Mouse (Mus musculus): ENCODE results near the gene Ankrd11. TPM values are rescaled to one million over a fixed set of nuclear protein-coding genes. Genes with fewer than 3 reads are reported as not detected.

Gene Ankrd11
- polyA plus RNA-seq, 1 experiment from 2014 or later: 63.3 TPM

- no peak overlapping the region for H3K4me3 ChIP-seq (ENCODE audit: control insufficient read depth in 1 of 2, insufficient read depth in 1 of 2, low read depth in 1 of 2, low read length in 2 of 2)
- H3K27ac ChIP-seq (replicated peaks in 1 of 2; ENCODE audit: control insufficient read depth in 1 of 2, insufficient read depth in 1 of 2, low read depth in 2 of 2, low read length in 2 of 2): no peak overlapping the region
- no peak overlapping the region for H3K4me2 ChIP-seq (ENCODE audit: low read length)
- H3K27me3 ChIP-seq (ENCODE audit: control insufficient read depth, insufficient read depth, low read length): no peaks in the 10 kb centered on the region
- 61% methylated on average over 2 of the region's 2 CpGs for WGBS
- H3K36me3 ChIP-seq (ENCODE audit: control insufficient read depth, insufficient read depth, low read length): peaks cover 5% of the 10 kb centered on the region; the same call in 1 of the 2 replicates
- H3K9me3 ChIP-seq (ENCODE audit: control insufficient read depth, low read length): no peaks in the 10 kb centered on the region
- peaks cover 17 to 52% of the 10 kb centered on the region in 2 experiments for H3K4me1 ChIP-seq (ENCODE audit: control insufficient read depth in 2 of 2, insufficient read depth in 2 of 2, low read length in 2 of 2)
- no peak overlapping the region for H3K9ac ChIP-seq (ENCODE audit: low read length)
- ATAC-seq (ENCODE audit: insufficient number of reproducible peaks, insufficient read depth, low FRiP score, low read depth): no peak
These were observed 22.0 kb downstream of the Ankrd11 start for GRCm38 (mm10) chr8:123020084-123020483.

- no peak overlapping the region for H3K4me2 ChIP-seq (ENCODE audit: low read length)
- 70% methylated on average over 4 of the region's 4 CpGs for WGBS
- no peak overlapping the region for H3K4me3 ChIP-seq (ENCODE audit: control insufficient read depth in 1 of 2, insufficient read depth in 1 of 2, low read depth in 1 of 2, low read length in 2 of 2)
- no peaks in the 10 kb centered on the region for H3K9me3 ChIP-seq (ENCODE audit: control insufficient read depth, low read length)
- no peak overlapping the region for H3K27ac ChIP-seq (replicated peaks in 1 of 2; ENCODE audit: control insufficient read depth in 1 of 2, insufficient read depth in 1 of 2, low read depth in 2 of 2, low read length in 2 of 2)
- peaks cover 17 to 64% of the 10 kb centered on the region in 2 experiments for H3K4me1 ChIP-seq (ENCODE audit: control insufficient read depth in 2 of 2, insufficient read depth in 2 of 2, low read length in 2 of 2)
- no peaks in the 10 kb centered on the region for H3K27me3 ChIP-seq (ENCODE audit: control insufficient read depth, insufficient read depth, low read length)
- no peak overlapping the region for H3K9ac ChIP-seq (ENCODE audit: low read length)
- no peaks in the 10 kb centered on the region for H3K36me3 ChIP-seq (ENCODE audit: control insufficient read depth, insufficient read depth, low read length)
- no peak for ATAC-seq (ENCODE audit: insufficient number of reproducible peaks, insufficient read depth, low FRiP score, low read depth)
These were observed 23.5 kb downstream of the Ankrd11 start for GRCm38 (mm10) chr8:123018484-123019164.

GRCm38 (mm10) chr8:123017143-123017542 lies 24.9 kb downstream of the Ankrd11 start:
- H3K27ac ChIP-seq (replicated peaks in 1 of 2; ENCODE audit: control insufficient read depth in 1 of 2, insufficient read depth in 1 of 2, low read depth in 2 of 2, low read length in 2 of 2): no peak overlapping the region
- H3K4me3 ChIP-seq (ENCODE audit: control insufficient read depth in 1 of 2, insufficient read depth in 1 of 2, low read depth in 1 of 2, low read length in 2 of 2): no peak overlapping the region
- 0 out of 2 replicates have a peak, but pooled peaks cover 4% of the 10 kb centered on the region for H3K36me3 ChIP-seq (ENCODE audit: control insufficient read depth, insufficient read depth, low read length)
- no peak overlapping the region for H3K4me2 ChIP-seq (ENCODE audit: low read length)
- H3K9ac ChIP-seq (ENCODE audit: low read length): no peak overlapping the region
- H3K4me1 ChIP-seq (ENCODE audit: control insufficient read depth in 2 of 2, insufficient read depth in 2 of 2, low read length in 2 of 2): peaks cover 17 to 60% of the 10 kb centered on the region in 2 experiments
- H3K9me3 ChIP-seq (ENCODE audit: control insufficient read depth, low read length): no peaks in the 10 kb centered on the region
- ATAC-seq (ENCODE audit: insufficient number of reproducible peaks, insufficient read depth, low FRiP score, low read depth): no peak
- no peaks in the 10 kb centered on the region for H3K27me3 ChIP-seq (ENCODE audit: control insufficient read depth, insufficient read depth, low read length)
- 80% methylated on average over 4 of the region's 4 CpGs for WGBS

- WGBS: 26% methylated on average over 3 of the region's 3 CpGs
- no peaks in the 10 kb centered on the region for H3K27me3 ChIP-seq (ENCODE audit: control insufficient read depth, insufficient read depth, low read length)
- ATAC-seq (ENCODE audit: insufficient number of reproducible peaks, insufficient read depth, low FRiP score, low read depth): no peak
- peaks cover 13 to 44% of the 10 kb centered on the region in 2 experiments for H3K4me1 ChIP-seq (ENCODE audit: control insufficient read depth in 2 of 2, insufficient read depth in 2 of 2, low read length in 2 of 2)
- H3K4me2 ChIP-seq (ENCODE audit: low read length): no peak overlapping the region
- H3K4me3 ChIP-seq (ENCODE audit: control insufficient read depth in 1 of 2, insufficient read depth in 1 of 2, low read depth in 1 of 2, low read length in 2 of 2): no peak overlapping the region
- no peak overlapping the region for H3K27ac ChIP-seq (replicated peaks in 1 of 2; ENCODE audit: control insufficient read depth in 1 of 2, insufficient read depth in 1 of 2, low read depth in 2 of 2, low read length in 2 of 2)
- 0 out of 2 replicates have a peak, but pooled peaks cover 4% of the 10 kb centered on the region for H3K36me3 ChIP-seq (ENCODE audit: control insufficient read depth, insufficient read depth, low read length)
- H3K9ac ChIP-seq (ENCODE audit: low read length): no peak overlapping the region
- no peaks in the 10 kb centered on the region for H3K9me3 ChIP-seq (ENCODE audit: control insufficient read depth, low read length)
These were observed 27.0 kb downstream of the Ankrd11 start for GRCm38 (mm10) chr8:123015074-123015473.

GRCm38 (mm10) chr8:123014429-123014828 lies 27.6 kb downstream of the Ankrd11 start:
- Histone ChIP-seq H3K27ac (replicated peaks in 1 of 2; ENCODE audit: control insufficient read depth in 1 of 2, insufficient read depth in 1 of 2, low read depth in 2 of 2, low read length in 2 of 2) (no peak overlapping the region), H3K9me3 (ENCODE audit: control insufficient read depth, low read length) (no peaks in the 10 kb centered on the region), H3K9ac (ENCODE audit: low read length) (no peak overlapping the region), H3K4me2 (ENCODE audit: low read length) (no peak overlapping the region), H3K4me1 (ENCODE audit: control insufficient read depth in 2 of 2, insufficient read depth in 2 of 2, low read length in 2 of 2) (peaks cover 16 to 44% of the 10 kb centered on the region in 2 experiments), H3K4me3 (ENCODE audit: control insufficient read depth in 1 of 2, insufficient read depth in 1 of 2, low read depth in 1 of 2, low read length in 2 of 2) (no peak overlapping the region), H3K27me3 (ENCODE audit: control insufficient read depth, insufficient read depth, low read length) (no peaks in the 10 kb centered on the region), H3K36me3 (ENCODE audit: control insufficient read depth, insufficient read depth, low read length) (0 out of 2 replicates have a peak, but pooled peaks cover 4% of the 10 kb centered on the region)
- 71% methylated on average over 7 of the region's 7 CpGs for WGBS
- ATAC-seq (ENCODE audit: insufficient number of reproducible peaks, insufficient read depth, low FRiP score, low read depth): no peak

- Histone ChIP-seq H3K4me3 (ENCODE audit: control insufficient read depth in 1 of 2, insufficient read depth in 1 of 2, low read depth in 1 of 2, low read length in 2 of 2) (no peak overlapping the region), H3K27me3 (ENCODE audit: control insufficient read depth, insufficient read depth, low read length) (no peaks in the 10 kb centered on the region), H3K36me3 (ENCODE audit: control insufficient read depth, insufficient read depth, low read length) (0 out of 2 replicates have a peak, but pooled peaks cover 4% of the 10 kb centered on the region), H3K4me2 (ENCODE audit: low read length) (no peak overlapping the region), H3K9ac (ENCODE audit: low read length) (no peak overlapping the region), H3K4me1 (ENCODE audit: control insufficient read depth in 2 of 2, insufficient read depth in 2 of 2, low read length in 2 of 2) (peaks cover 5 to 40% of the 10 kb centered on the region in 2 experiments), H3K9me3 (ENCODE audit: control insufficient read depth, low read length) (no peaks in the 10 kb centered on the region), H3K27ac (replicated peaks in 1 of 2; ENCODE audit: control insufficient read depth in 1 of 2, insufficient read depth in 1 of 2, low read depth in 2 of 2, low read length in 2 of 2) (no peak overlapping the region)
- no peak for ATAC-seq (ENCODE audit: insufficient number of reproducible peaks, insufficient read depth, low FRiP score, low read depth)
These were observed 30.8 kb downstream of the Ankrd11 start for GRCm38 (mm10) chr8:123011321-123011720.

GRCm38 (mm10) chr8:123005805-123006204 lies 36.3 kb downstream of the Ankrd11 start:
- H3K4me1 ChIP-seq (ENCODE audit: control insufficient read depth in 2 of 2, insufficient read depth in 2 of 2, low read length in 2 of 2): peaks cover 16 to 56% of the 10 kb centered on the region in 2 experiments
- no peaks in the 10 kb centered on the region for H3K36me3 ChIP-seq (ENCODE audit: control insufficient read depth, insufficient read depth, low read length)
- no peak overlapping the region for H3K4me2 ChIP-seq (ENCODE audit: low read length)
- H3K27me3 ChIP-seq (ENCODE audit: control insufficient read depth, insufficient read depth, low read length): no peaks in the 10 kb centered on the region
- H3K27ac ChIP-seq (replicated peaks in 1 of 2; ENCODE audit: control insufficient read depth in 1 of 2, insufficient read depth in 1 of 2, low read depth in 2 of 2, low read length in 2 of 2): no peak overlapping the region
- H3K9me3 ChIP-seq (ENCODE audit: control insufficient read depth, low read length): no peaks in the 10 kb centered on the region
- H3K9ac ChIP-seq (ENCODE audit: low read length): no peak overlapping the region
- no peak overlapping the region for H3K4me3 ChIP-seq (ENCODE audit: control insufficient read depth in 1 of 2, insufficient read depth in 1 of 2, low read depth in 1 of 2, low read length in 2 of 2)
- ATAC-seq (ENCODE audit: insufficient number of reproducible peaks, insufficient read depth, low FRiP score, low read depth): no peak
- WGBS: 74% methylated on average over 5 of the region's 5 CpGs

GRCm38 (mm10) chr8:123005328-123005727 lies 36.7 kb downstream of the Ankrd11 start:
- Histone ChIP-seq H3K36me3 (ENCODE audit: control insufficient read depth, insufficient read depth, low read length) (no peaks in the 10 kb centered on the region), H3K4me1 (ENCODE audit: control insufficient read depth in 2 of 2, insufficient read depth in 2 of 2, low read length in 2 of 2) (peaks cover 16 to 56% of the 10 kb centered on the region in 2 experiments), H3K27me3 (ENCODE audit: control insufficient read depth, insufficient read depth, low read length) (no peaks in the 10 kb centered on the region), H3K9me3 (ENCODE audit: control insufficient read depth, low read length) (no peaks in the 10 kb centered on the region), H3K4me3 (ENCODE audit: control insufficient read depth in 1 of 2, insufficient read depth in 1 of 2, low read depth in 1 of 2, low read length in 2 of 2) (no peak overlapping the region), H3K4me2 (ENCODE audit: low read length) (no peak overlapping the region), H3K27ac (replicated peaks in 1 of 2; ENCODE audit: control insufficient read depth in 1 of 2, insufficient read depth in 1 of 2, low read depth in 2 of 2, low read length in 2 of 2) (no peak overlapping the region), H3K9ac (ENCODE audit: low read length) (no peak overlapping the region)
- WGBS: 46% methylated on average over 3 of the region's 3 CpGs
- no peak for ATAC-seq (ENCODE audit: insufficient number of reproducible peaks, insufficient read depth, low FRiP score, low read depth)

All from heart, embryonic 14.5 days (tissue).